ENCODE assay signal across 9 mouse cellular contexts in genomic region chrX:140341656-140342392, GRCm38 (mm10). TPM values are rescaled to one million over a fixed set of nuclear protein-coding genes. Genes with fewer than 3 reads are reported as not detected.
A peak's percentile ranks its signal among the peaks of the same experiment; 100 is the strongest.
DNase-seq lines count a peak whose midpoint lies in the region; ATAC-seq lines count a peak whose summit lies in the region.
"Had no signal": no experiment of that assay in that cellular context is flagged by ENCODE, and none has a peak within 500 bp of the region (broad histone marks: within the 10 kb centered on the region; RNA-seq: fewer than 3 reads in every experiment).

TSS of gene Frmpd3 (plus strand) at chrX:140342263.

- H3K27me3 ChIP-seq in intestine, embryonic 14.5 days (replicated peaks; ENCODE audit: control insufficient read depth, insufficient read depth, low read length), result peaks cover 48% of the 10 kb centered on the region
- H3K27me3 ChIP-seq: CH12.LX had no signal

- peak; percentile 11 for DNase-seq in cerebellum, postnatal 25 days
- no peak for DNase-seq in cerebellum, adult 11 months
- DNase-seq in ovary, postnatal 14 days (ENCODE audit: low spot score), result peak; percentile 0
- no peak for DNase-seq in ovary, postnatal 10 days (ENCODE audit: low spot score)
- peak; percentile 62 for DNase-seq in intestine, embryonic 14.5 days (ENCODE audit: low spot score)
- peak; percentile 32 for DNase-seq in mesoderm, embryonic 11.5 days (ENCODE audit: low read depth, low spot score)
- DNase-seq in urinary bladder, postnatal 10 days (ENCODE audit: low spot score), result no peak
- DNase-seq in thymus, postnatal 14 days, result no peak

- WGBS in intestine, embryonic 14.5 days, result 28% methylated on average over 23 of the region's 24 CpGs

- H3K4me2 ChIP-seq in intestine, embryonic 14.5 days (ENCODE audit: low read length), result peak within 1 kb of the TSS; percentile 53

- peak within 1 kb of the TSS; percentile 14; the same call in 1 of the 2 replicates for H3K9ac ChIP-seq in intestine, embryonic 14.5 days (ENCODE audit: low read length)

- no peaks in the 10 kb centered on the region for H3K4me1 ChIP-seq in intestine, embryonic 14.5 days (replicated peaks; ENCODE audit: control insufficient read depth, insufficient read depth, low read length)

- H3K4me3 ChIP-seq in intestine, embryonic 14.5 days (ENCODE audit: low read depth, low read length), result peak within 1 kb of the TSS; percentile 27

- no peaks in the 10 kb centered on the region for H3K9me3 ChIP-seq in intestine, embryonic 14.5 days (ENCODE audit: control insufficient read depth, low read length)

- no peaks in the 10 kb centered on the region for H3K36me3 ChIP-seq in intestine, embryonic 14.5 days (ENCODE audit: control insufficient read depth, insufficient read depth, low read length)

- no peak for ATAC-seq in intestine, embryonic 14.5 days (replicated peaks; ENCODE audit: low FRiP score, low TSS enrichment, low read depth)

- H3K27ac ChIP-seq in intestine, embryonic 14.5 days (ENCODE audit: low read depth), result no peak within 1 kb of the TSS

RNA-seq across cellular contexts. Expression of gene Frmpd3, which starts in this region (rescaled TPM):
- polyA plus RNA-seq in intestine, embryonic 14.5 days (2014; fragmentation: Nextera tagmentation; extraction: Ambion mirVana), result 0.08 and 0.09 TPM in 2 replicates

Comparison
In these comparisons a context has a peak if more than half of its experiments do, and no peak if none do; other contexts are left out.
1. DNase-seq: peak in cerebellum, postnatal 25 days (2 of 2), ovary, postnatal 14 days (single experiment) and mesoderm, embryonic 11.5 days (single experiment); none in cerebellum, adult 11 months (single experiment), ovary, postnatal 10 days (single experiment), urinary bladder, postnatal 10 days (single experiment) and thymus, postnatal 14 days (single experiment).
2. Peak in DNase-seq, H3K4me3 ChIP-seq, H3K9ac ChIP-seq and H3K4me2 ChIP-seq in intestine, embryonic 14.5 days; RNA of the gene not detected or under 1 TPM.